Mouse (Mus musculus) embryonic stem cell, embryonic (primary cell): ENCODE results near the gene Ankzf1.

Experiments used
- CTCF ChIA-PET, 4 experiments: fragments of 300-600 bp in 2 of 4; fragments of 350-600 bp in 2 of 4; sonication (Branson Sonifier 250); formaldehyde crosslinking; loops; one replicate each; lab custom pipeline; 2022; ENCODE audit warnings: inconsistent platforms in 2 of 4; lab: Charles Lee
- POLR2A ChIA-PET, 4 experiments: fragments of 300-600 bp in 2 of 4; fragments of 350-600 bp in 2 of 4; sonication (Branson Sonifier 250); formaldehyde crosslinking; loops; one replicate each; lab custom pipeline; 2022; ENCODE audit warnings: antibody characterized with exemption in 4 of 4, inconsistent platforms in 1 of 4; lab: Charles Lee

The Ankzf1 gene

GRCm38 (mm10) chr1:75212542-75212941 is 20.6 kb downstream of the Ankzf1 start:
- POLR2A ChIA-PET: interaction anchor here in 3 of 4 experiments (0.9 to 12.5 kb wide), 9 partner anchors 9 to 105 kb away, joined by 3 to 83 read pairs (median 10); partner anchors contain the start of genes Dnajb2 (in 1 of the 3) and Dnpep (in 1 of the 3)
- CTCF ChIA-PET: interaction anchor here in 1 of 4 experiments (0.9 kb wide), 1 partner anchor 15 kb away, joined by 3 read pairs; no protein-coding TSS in a partner anchor

- CTCF ChIA-PET: interaction anchor here in 1 of 4 experiments (0.9 kb wide), 1 partner anchor 15 kb away, joined by 3 read pairs; no protein-coding TSS in a partner anchor
These were observed 21.1 kb downstream of the Ankzf1 start for GRCm38 (mm10) chr1:75213096-75213495.

GRCm38 (mm10) chr1:75214442-75214841 is 22.5 kb downstream of the Ankzf1 start:
- ChIA-PET CTCF (interaction anchor here in 2 of 4 experiments (0.7 to 1.3 kb wide), 3 partner anchors 11 to 40 kb away, joined by 3 to 4 read pairs (median 3); no protein-coding TSS in a partner anchor), POLR2A (interaction anchor here in 2 of 4 experiments (0.8 to 12.5 kb wide), 25 partner anchors 8 to 103 kb away, joined by 3 to 83 read pairs (median 5); partner anchors contain the start of genes A630095N17Rik (in 2 of the 2), Abcb6 (in 2 of the 2), Ankzf1 (in 2 of the 2) and Atg9a (in 2 of the 2))

More at GRCm38 (mm10) chr1:75213096-75213495, 21.1 kb downstream of the Ankzf1 start:
- POLR2A ChIA-PET: interaction anchor here (0.5 to 12.5 kb wide), 17 partner anchors 9 to 104 kb away, joined by 3 to 83 read pairs (median 8); partner anchors contain the start of genes Ankzf1 (in 2 of the 4), Atg9a (in 2 of the 4), Abcb6 (in 1 of the 4) and Dnajb2 (in 1 of the 4)

GRCm38 (mm10) chr1:75214886-75215285 is 22.9 kb downstream of the Ankzf1 start:
- POLR2A ChIA-PET: interaction anchor here in 2 of 4 experiments (0.6 to 12.5 kb wide), 22 partner anchors 8 to 71 kb away, joined by 3 to 83 read pairs (median 4); partner anchors contain the start of genes A630095N17Rik (in 2 of the 2), Abcb6 (in 2 of the 2), Ankzf1 (in 1 of the 2) and Atg9a (in 1 of the 2)
- CTCF ChIA-PET: interaction anchor here in 2 of 4 experiments (0.9 to 1.3 kb wide), 2 partner anchors 11 to 39 kb away, joined by 3 to 4 read pairs; no protein-coding TSS in a partner anchor

DNA sequence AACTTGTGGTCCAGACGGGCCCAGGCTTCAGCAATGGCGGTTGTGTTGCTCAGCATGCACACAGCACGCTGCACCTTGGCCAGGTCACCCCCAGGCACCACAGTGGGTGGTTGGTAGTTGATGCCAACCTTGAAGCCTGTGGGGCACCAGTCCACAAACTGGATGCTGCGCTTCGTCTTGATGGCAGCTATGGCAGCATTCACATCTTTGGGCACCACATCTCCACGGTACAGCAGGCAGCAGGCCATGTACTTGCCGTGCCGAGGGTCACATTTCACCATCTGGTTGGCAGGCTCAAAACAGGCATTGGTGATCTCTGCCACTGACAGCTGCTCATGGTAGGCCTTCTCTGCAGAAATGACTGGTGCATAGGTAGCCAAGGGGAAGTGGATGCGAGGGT is 23.8 kb downstream of the Ankzf1 start:
- POLR2A ChIA-PET: interaction anchor here in 3 of 4 experiments (0.6 to 12.5 kb wide), 16 partner anchors 6 to 102 kb away, joined by 3 to 109 read pairs (median 11); partner anchors contain the start of genes Abcb6 (in 2 of the 3), Dnajb2 (in 2 of the 3), Zfand2b (in 2 of the 3) and Dnpep (in 1 of the 3)
- CTCF ChIA-PET: interaction anchor here in 1 of 4 experiments (6.2 kb wide), 1 partner anchor 37 kb away, joined by 35 read pairs; no protein-coding TSS in a partner anchor

GRCm38 (mm10) chr1:75216797-75217585 is 25.0 kb downstream of the Ankzf1 start:
- POLR2A ChIA-PET: interaction anchor here in 2 of 4 experiments (0.6 to 12.5 kb wide), 29 partner anchors 7 to 252 kb away, joined by 3 to 109 read pairs (median 6); partner anchors contain the start of genes A630095N17Rik (in 2 of the 2), Abcb6 (in 2 of the 2), Dnajb2 (in 2 of the 2) and Zfand2b (in 2 of the 2)

GRCm38 (mm10) chr1:75217893-75218226 is 25.9 kb downstream of the Ankzf1 start:
- POLR2A ChIA-PET: interaction anchor here (0.6 to 12.5 kb wide), 35 partner anchors 8 to 393 kb away, joined by 3 to 109 read pairs (median 10); partner anchors contain the start of genes Glb1l (in 3 of the 4), Stk16 (in 3 of the 4), Abcb6 (in 2 of the 4) and Ankzf1 (in 2 of the 4)

More at GRCm38 (mm10) chr1:75216797-75217585, 25.0 kb downstream of the Ankzf1 start:
- CTCF ChIA-PET: interaction anchor here in 3 of 4 experiments (0.6 to 6.2 kb wide), 5 partner anchors 28 to 250 kb away, joined by 4 to 35 read pairs (median 4); no protein-coding TSS in a partner anchor

DNA sequence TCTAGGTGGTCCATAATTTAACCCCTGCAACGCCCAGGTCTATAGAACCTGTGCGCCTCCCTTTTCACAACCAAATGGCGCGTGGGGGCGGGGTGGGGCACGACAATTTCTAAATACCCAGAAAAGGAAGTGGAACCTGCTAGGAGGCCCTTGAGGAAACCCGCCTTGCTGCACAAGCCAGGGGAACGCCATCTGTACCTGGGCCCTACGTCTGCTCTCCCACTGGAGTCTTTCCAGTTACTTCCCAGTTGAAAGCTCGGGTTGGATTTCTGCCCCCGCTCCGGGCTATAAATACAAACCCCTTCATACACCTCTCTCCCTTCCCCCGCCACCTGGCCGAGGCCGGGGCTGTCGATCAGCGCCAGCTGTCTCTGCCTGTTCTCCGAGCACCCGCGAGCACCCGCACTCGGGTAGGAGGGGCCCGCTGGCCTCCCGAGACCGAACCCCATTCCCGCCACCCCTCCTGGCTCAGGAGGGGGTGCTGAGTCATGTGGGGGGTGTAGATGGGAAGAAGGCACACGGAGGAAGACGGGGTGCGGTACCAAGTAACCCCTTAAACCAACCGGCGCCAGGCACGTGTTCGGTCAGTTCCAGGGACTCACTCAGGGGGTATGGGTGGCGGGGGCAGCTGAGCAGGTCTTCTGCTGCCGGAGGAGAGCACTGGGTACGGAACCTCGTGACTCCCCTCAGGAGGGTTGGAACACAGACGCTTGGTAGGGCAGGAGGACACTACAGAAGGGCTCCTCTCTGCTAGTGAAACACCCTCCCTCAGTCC is 26.5 kb downstream of the Ankzf1 start:
- CTCF ChIA-PET: interaction anchor here in 3 of 4 experiments (0.6 to 6.2 kb wide), 8 partner anchors 14 to 1224 kb away, joined by 4 to 35 read pairs (median 6); partner anchors contain the start of genes A630095N17Rik (in 1 of the 3), Ankzf1 (in 1 of the 3) and Atg9a (in 1 of the 3)
- POLR2A ChIA-PET: interaction anchor here (0.5 to 12.5 kb wide), 57 partner anchors 9 to 393 kb away, joined by 3 to 109 read pairs (median 7); partner anchors contain the start of genes A630095N17Rik (in 3 of the 4), Abcb6 (in 3 of the 4), Ankzf1 (in 3 of the 4) and Atg9a (in 3 of the 4)

More at GRCm38 (mm10) chr1:75217893-75218226, 25.9 kb downstream of the Ankzf1 start:
- CTCF ChIA-PET: interaction anchor here in 1 of 4 experiments (1.0 to 6.2 kb wide), 3 partner anchors 27 to 249 kb away, joined by 4 to 35 read pairs (median 12); no protein-coding TSS in a partner anchor

GRCm38 (mm10) chr1:75219078-75219477 is 27.1 kb downstream of the Ankzf1 start:
- POLR2A ChIA-PET: interaction anchor here (0.5 to 12.5 kb wide), 66 partner anchors 8 to 976 kb away, joined by 3 to 109 read pairs (median 5); partner anchors contain the start of genes A630095N17Rik (in 3 of the 4), Abcb6 (in 3 of the 4), Ankzf1 (in 3 of the 4) and Atg9a (in 3 of the 4)

DNA sequence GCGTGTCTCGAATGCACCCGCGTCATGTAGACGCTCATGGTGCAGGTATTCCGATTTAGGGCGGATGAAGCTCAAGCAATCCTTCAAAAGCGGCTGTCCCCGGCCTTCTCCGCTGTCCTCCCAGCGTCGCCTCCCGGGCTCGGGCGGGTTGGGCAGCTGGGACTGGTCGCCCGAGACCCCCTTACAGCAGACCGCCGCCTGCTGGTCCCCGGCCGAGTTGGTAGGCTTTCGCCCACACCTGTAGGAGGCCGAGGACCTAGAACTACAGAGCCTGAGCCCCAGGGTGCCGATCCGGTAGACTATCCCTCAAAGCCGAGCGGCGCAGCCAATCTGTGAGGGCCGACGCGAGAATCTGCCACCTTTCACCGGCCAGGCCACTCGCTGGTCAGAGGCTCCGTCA is 27.6 kb downstream of the Ankzf1 start, which contains the start of gene Tuba4a:
Tuba4a (minus strand) TSS at position 335 of the 400 bp plus-strand sequence.
- CTCF ChIA-PET: interaction anchor here in 3 of 4 experiments (1.0 to 6.2 kb wide), 7 partner anchors 15 to 195 kb away, joined by 3 to 35 read pairs (median 5); partner anchors contain the start of genes Ankzf1 (in 1 of the 3) and Atg9a (in 1 of the 3)
- POLR2A ChIA-PET: interaction anchor here (0.5 to 12.5 kb wide), 58 partner anchors 8 to 976 kb away, joined by 3 to 109 read pairs (median 6); partner anchors contain the start of genes A630095N17Rik (in 3 of the 4), Ankzf1 (in 3 of the 4), Atg9a (in 3 of the 4) and Dnajb2 (in 3 of the 4)

More at GRCm38 (mm10) chr1:75219078-75219477, 27.1 kb downstream of the Ankzf1 start:
- CTCF ChIA-PET: interaction anchor here (0.6 to 6.2 kb wide), 10 partner anchors 13 to 1225 kb away, joined by 3 to 35 read pairs (median 5); partner anchors contain the start of genes A630095N17Rik (in 1 of the 4), Ankzf1 (in 1 of the 4) and Atg9a (in 1 of the 4)

DNA sequence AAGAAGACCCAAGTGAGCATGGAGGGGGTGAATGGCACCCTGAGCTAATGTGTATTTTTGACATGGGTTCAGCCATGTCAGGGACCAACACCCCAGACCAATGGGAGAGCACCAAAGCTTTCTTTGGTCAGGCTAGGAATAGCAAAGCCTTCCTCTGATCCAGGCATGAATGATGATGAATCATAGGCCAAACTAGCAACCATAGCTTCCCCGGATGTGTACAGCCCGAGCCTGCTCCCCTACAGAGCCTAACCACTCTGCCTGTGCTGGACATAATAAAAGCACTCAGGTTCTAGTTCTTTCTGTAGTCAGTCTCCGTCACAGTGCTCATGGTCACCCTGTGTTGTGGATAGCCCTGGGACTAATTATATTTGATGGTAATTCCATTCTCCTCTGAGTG is 29.6 kb downstream of the Ankzf1 start:
- CTCF ChIA-PET: interaction anchor here in 2 of 4 experiments (0.6 to 6.2 kb wide), 5 partner anchors 13 to 96 kb away, joined by 3 to 35 read pairs (median 4); partner anchors contain the start of genes Abcb6 (in 1 of the 2) and Dnpep (in 1 of the 2)
- POLR2A ChIA-PET: interaction anchor here (0.6 to 8.0 kb wide), 30 partner anchors 8 to 258 kb away, joined by 3 to 109 read pairs (median 6); partner anchors contain the start of genes Ankzf1 (in 3 of the 4), Atg9a (in 3 of the 4), Dnajb2 (in 2 of the 4) and Dnpep (in 2 of the 4)

DNA sequence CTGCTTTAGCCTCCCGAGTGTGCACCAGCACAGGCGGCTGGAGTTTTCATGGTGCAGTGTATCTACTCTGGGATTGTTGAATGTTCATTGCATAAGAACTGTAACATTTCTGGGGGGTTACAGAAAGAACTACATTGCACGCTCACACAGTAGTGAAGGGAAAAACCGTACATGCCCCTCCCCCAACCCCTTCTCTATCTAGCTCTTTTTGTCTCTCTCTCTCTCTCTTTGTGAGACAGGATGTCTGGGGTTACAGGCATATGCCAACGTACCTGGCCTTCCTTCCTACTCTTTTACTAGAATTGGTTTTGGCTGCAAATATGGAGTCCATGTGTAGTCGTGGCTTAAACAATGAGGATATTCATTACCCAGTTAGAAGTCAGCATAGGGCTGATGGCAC is 31.0 kb downstream of the Ankzf1 start:
- ChIA-PET CTCF (interaction anchor here in 1 of 4 experiments (1.0 to 1.7 kb wide), 4 partner anchors 11 to 95 kb away, joined by 4 to 5 read pairs (median 4); partner anchors contain the start of gene Dnpep), POLR2A (interaction anchor here in 3 of 4 experiments (0.9 to 8.0 kb wide), 16 partner anchors 9 to 54 kb away, joined by 3 to 109 read pairs (median 5); partner anchors contain the start of genes A630095N17Rik (in 2 of the 3), Ankzf1 (in 2 of the 3), Atg9a (in 2 of the 3) and Dnajb2 (in 2 of the 3))

- POLR2A ChIA-PET: interaction anchor here in 3 of 4 experiments (0.9 to 8.0 kb wide), 14 partner anchors 8 to 55 kb away, joined by 3 to 109 read pairs (median 4); partner anchors contain the start of genes A630095N17Rik (in 2 of the 3), Ankzf1 (in 2 of the 3), Atg9a (in 2 of the 3) and Dnajb2 (in 2 of the 3)
- CTCF ChIA-PET: interaction anchor here in 2 of 4 experiments (0.7 to 1.7 kb wide), 5 partner anchors 11 to 1742 kb away, joined by 3 to 5 read pairs (median 4); partner anchors contain the start of gene Dnpep (in 1 of the 2)
These were observed 31.6 kb downstream of the Ankzf1 start for GRCm38 (mm10) chr1:75223532-75223931.

DNA sequence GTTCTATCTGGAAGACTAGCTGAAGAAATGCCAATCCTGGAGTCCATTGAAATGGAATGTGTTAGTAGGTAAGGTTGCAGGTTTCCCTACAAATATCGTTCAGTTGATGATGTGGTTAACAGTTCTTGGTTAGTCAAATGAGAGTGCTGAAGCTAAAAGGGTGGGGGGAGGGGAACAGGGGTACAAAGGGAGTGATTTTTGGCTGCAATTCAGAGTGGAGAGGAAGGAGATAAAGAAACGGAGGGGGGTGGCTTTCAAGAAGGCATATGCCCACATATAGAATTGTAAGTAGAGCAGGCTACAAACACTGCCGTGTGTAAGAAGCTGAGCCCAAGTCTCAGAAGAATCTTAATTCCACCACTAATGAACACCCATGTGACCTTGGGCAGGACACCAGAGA is 33.5 kb downstream of the Ankzf1 start:
- ChIA-PET CTCF (interaction anchor here in 2 of 4 experiments (0.6 to 1.1 kb wide), 5 partner anchors 9 to 122 kb away, joined by 3 to 5 read pairs (median 3); no protein-coding TSS in a partner anchor), POLR2A (interaction anchor here in 2 of 4 experiments (0.8 to 5.2 kb wide), 8 partner anchors 11 to 277 kb away, joined by 3 to 83 read pairs (median 4); partner anchors contain the start of genes Abcb6 (in 2 of the 2), Chpf (in 1 of the 2), Dnajb2 (in 1 of the 2) and Glb1l (in 1 of the 2))
